Mouse (Mus musculus) erythroblast, embryonic 14.5 days (primary cell): Measurements from ENCODE around the gene Rab37.

Experiments
- GATA1 ChIP-seq: IDR thresholded peaks from 2 replicates; pipeline ENCODE4 v1.6.1; 2012; ENCODE audit warnings: low read length, inconsistent platforms, mixed read lengths
- TAL1 ChIP-seq: IDR thresholded peaks from 3 replicates; pipeline ENCODE4 v1.6.1; 2012; ENCODE audit warnings: low read length, inconsistent platforms, mixed read lengths

DNA sequence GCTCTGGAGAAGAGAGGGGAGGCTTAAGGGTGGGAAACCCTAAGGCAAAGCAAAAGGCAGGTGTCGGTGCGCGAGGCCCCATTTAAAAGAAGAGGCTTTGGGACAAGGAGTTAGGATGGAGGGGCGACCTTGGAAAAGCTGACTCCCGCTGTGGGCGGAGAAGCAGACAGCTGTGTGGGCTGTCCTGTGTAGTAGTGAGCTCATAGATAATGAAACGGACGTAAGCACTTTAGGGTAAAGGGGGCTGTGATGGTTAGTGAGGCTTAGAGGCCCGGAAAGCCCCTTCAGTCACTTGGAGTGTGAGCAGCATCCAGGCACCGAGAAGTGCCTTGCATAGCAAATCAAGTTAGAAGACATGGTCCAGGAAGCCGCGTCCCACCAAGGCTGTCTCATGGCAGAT lies 96.5 kb downstream of the Rab37 start, which contains the start of gene Nat9:
- no peak for TF ChIP-seq TAL1
- no peak for TF ChIP-seq GATA1
